Mouse (Mus musculus) right cerebral cortex, postnatal 14 days (tissue): ENCODE measurements around the gene Gpc1.

Experiments
- DNase-seq: peaks from one replicate; pipeline ENCODE4 v3.0.0; 2022

Gene Gpc1

DNA sequence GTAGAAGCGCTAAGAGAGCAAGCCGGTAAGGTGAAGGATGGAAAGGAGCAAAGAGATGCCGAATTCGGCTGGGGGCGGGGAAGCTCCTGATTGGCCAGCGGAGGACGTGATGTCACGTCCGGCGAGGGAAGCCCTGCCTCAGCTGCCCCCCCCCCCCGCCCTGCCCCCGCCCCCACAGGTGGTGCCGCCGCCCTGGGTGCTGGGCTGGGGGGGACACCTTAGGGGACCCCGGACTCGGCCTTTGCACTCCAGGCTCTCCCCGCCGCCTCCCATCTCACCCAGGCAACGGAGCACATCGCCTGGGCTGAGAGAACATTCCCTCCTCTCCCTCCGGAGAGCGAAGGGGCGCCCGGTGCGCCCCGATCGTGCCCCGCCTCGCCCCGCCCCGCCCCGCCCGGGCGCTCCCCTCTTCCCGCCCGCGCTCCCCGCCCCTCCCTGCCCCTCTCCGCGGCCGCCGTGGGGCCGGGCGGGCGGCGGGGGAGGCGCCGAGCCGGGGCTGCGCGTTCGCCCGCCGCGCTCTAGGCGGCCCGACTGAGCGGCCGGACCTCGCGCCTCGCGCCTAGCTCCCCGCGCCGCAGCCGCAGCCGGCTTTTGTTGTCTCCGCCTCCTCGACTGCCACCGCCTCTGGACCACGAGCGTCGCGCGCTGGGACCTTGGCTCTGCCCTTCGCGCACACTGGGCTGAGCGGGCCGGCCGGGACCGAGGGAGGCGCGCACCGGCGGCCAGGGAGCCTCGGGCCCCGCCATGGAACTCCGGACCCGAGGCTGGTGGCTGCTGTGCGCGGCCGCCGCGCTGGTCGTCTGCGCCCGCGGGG lies at the start of gene Gpc1:
Gene Gpc1 (plus strand): TSS at position 458 of the 814 bp plus-strand sequence.
- DNase-seq: peak; percentile 86

DNA sequence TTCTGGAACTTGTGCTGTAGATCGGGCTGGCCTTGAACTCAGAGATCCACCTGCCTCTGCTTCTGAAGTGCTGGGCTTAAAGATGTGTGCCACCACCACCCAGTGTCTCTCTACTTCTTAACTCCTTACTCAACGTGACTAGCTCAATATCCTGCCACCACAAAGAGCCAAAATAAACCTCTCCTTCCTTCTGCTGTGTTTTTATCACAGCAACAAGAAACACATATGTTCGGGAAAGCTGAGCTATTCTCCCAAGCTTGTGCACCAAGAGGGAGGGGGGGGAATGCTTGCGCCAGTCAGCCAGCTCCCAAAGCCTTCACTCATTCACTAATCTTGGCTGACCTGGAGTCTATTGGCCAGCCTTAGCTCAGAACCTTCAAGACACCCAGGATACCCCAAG lies 49.6 kb upstream of the Gpc1 start:
- DNase-seq: no peak

DNA sequence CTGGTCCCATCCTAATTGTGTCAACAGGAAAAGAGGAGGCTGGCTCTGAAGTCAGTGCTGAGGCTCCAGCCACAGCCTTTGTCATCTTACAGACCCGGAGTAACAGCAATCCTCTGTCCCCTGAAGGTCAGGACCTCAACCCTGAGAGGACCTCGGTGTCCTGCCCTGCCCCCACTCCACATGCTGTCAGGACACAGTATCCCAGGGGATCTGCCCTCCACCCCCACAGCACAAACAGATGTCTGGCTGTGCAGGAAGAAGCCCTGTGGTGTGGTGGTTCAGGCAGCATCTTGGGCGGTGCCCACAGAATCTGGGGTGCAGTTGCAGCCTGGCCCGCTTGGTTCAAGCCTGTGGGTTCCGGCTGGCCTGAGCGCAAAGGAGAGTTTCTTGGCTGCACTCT lies 48.9 kb upstream of the Gpc1 start:
- no peak for DNase-seq

DNA sequence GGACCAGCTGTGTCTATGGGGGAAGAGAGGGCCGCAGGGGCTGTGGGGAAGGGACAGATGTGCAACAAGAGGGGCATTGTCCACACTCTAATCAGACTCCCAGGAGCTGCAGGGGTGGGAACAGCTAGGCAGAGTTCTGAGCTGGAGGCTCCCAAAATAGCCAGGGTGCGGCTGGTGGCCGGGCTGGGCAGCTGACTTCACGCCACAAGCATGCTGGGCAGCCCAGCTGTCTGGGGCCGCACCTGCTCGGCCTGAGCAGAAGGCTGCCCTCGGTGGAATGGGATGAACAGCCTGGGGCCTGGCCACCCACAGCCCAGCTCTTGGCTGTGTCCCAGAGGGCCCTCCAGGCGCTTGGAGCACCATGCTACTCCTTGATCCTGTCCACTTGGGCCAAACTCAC lies 44.2 kb upstream of the Gpc1 start:
- no peak for DNase-seq

DNA sequence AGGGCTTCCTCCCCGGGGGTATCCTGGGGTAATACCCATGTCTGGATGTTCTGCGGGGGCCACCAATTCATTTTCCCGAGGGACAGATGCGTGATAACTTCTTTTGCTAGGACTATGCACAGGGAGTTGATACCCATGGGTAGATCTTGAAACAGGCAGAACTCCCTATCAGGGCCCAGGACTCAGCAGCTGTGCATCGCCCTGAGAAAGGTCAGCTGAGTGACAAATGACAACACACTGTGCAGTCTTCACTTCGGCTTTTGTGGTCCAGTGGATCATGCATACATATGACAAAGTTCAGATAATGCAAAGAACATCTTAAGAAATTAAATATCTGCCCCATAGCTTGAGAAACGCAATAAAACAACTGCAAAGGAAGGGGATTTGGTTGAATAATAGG lies 43.4 kb upstream of the Gpc1 start:
- DNase-seq: no peak

DNA sequence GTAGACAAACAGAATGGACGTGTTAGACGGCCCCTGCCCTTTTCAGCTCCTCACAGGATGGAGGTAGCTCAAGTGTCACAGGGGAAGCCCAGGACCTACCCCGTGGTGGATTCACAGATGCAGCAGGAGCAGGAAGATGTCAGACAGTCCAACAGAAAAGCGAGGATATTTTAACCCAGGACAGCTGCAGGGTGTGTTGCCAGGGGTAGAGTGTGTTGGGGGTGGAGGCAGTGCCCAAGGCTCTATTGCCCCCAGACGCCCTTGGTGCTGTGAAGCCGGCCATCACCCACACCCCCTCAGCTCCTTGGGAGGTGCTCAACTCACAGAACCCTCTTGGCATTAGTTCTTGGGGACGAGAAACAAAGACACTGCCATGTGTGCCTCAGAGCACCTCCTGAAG lies 40.8 kb upstream of the Gpc1 start:
- DNase-seq: no peak

DNA sequence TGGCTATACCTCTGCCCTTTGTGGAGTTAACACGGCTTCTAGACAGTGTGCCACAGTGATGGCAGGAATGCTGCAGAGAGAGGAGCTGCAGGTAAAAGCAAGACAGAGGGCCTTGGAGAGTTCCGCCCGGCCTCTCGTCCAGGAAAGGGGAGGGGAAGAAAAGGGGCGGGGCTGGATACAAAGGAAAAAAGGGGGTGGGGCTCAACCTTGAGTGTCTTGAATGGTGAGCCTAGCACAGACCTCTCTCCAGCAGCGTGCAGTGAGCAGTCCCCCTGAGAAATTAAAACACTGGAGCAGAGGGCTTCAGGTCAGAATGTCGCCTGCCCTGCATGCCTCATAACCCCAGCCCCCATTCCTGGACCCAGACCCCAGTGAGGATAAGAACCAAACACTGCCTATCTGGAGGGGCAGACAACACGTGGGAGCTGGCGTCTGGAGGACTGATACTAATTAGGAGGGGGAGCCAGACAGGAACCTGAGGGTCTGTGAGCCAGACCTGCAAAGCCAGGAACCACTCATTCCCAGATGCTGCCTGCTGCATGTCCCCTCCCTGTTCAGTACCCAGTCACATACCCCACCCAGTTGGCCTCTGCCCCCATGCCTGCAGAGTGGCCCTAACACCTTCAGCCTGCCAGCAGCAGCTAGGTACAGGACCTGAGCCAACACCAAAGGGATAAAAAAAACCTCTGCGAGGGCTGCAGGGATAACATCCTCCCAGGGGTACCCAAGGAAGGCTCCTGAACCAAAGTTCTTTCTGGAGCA lies 40.2 kb upstream of the Gpc1 start:
- DNase-seq: no peak

DNA sequence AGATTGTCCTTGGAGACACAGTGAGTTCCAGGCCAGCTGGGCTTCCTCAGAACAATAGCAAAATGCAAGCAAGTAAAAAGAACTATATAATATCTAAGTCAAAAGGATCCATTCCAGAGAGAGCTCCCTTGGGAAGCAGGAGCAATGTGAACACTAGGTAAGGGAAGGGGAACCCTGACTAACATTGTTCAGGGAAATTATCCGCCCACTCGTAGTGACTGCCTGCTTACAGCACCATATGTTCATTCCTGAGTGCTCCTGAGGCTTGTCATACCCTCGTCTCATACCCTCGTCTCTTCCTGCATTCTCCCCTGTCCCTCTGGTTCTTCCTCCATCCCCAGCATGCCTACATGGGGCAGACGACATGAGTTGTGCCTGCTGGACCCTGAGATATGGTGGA lies 37.7 kb upstream of the Gpc1 start:
- no peak for DNase-seq

DNA sequence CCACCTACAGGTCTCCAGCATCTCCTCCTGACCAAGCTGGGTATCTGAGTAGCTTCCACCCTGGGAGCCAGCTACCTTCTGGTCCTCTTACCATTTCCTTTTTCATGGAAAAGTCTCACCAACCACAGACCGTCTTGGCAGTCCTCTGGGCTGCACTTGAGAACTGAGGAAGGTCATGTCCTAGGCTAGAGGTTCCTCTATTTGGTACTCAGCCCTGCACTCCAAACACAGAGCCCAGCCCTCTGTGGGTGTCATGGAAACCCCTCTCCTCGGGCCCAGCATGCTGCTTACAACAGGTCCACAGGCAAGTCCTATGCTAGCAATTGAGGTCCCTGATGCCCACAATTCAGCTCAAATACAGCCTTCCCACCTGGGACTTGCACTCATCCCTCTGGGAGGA lies 33.0 kb upstream of the Gpc1 start:
- DNase-seq: no peak

DNA sequence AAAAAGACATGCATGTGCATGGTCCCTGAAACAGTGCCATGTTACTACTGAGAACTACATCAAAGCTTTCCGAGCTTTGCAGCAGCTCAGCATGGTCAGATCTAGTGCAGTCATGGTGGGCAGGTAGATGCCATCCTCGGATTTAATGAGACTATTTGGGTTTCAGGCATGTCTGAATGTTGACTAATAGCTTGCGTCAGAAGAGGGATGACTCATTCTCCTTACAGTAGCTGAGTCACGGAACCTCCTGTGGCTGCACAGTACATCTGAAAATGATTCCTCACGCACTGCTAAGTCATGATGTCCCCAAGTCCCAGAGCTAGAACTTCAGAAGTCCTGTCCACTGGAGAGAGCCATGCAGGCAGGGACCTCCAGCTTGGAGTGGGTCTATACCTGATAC lies 31.8 kb upstream of the Gpc1 start:
- no peak for DNase-seq

DNA sequence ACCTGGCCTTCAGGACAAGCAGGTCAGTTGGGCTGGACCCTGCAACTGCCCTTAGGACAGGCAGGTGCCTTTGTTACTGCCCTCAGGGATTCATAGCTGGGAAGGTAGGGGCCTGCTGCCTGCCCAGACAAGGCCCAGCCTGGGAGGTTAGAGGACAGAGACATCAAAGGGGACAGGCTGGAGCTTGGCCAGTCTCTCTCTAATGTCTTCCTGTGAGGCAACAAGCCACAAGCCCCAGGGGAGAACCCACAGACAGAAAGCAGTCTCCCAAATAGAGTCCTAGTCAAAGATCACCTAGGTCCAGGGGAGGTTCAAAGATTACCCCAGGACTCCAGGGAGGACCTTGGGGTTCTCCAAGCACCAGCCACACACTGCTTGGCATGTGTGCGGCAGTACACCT lies 29.1 kb upstream of the Gpc1 start:
- no peak for DNase-seq

DNA sequence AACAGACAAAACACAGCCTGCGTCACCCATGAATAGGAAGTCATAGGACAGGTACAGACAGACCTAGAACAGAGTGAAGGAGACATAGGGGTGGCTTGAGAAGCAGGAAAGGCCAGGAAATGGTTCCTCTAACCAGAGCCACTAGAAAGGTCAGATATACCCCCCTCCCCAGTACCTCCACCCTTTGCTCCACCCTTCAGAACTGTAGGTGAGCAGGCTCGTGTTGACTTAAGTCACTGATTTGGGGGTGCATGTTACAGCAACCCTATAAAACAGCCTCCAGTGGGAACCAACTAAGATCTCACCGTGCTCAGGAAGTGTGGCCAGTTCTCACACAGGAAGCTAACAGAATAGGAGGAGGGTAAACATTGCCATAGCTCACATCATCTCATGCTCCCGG lies 28.1 kb upstream of the Gpc1 start:
- no peak for DNase-seq

DNA sequence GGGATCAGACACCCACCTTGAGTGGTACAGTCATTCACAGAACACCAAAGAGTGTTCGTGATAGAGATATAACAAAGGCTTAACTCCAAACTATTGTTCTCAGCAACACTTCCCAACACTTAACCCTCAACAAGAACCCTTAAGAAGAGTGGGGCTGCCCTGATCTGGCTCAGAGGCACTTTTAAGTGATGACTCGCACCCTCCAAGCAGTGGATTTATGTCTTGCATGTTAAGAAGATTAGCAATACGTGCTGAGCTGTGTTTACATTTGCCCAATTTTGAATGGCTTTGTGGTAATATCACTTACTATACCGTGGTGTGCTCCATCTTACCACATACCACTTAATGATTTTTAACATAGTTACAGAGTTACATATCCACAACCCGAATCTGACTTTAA lies 26.3 kb upstream of the Gpc1 start:
- no peak for DNase-seq

DNA sequence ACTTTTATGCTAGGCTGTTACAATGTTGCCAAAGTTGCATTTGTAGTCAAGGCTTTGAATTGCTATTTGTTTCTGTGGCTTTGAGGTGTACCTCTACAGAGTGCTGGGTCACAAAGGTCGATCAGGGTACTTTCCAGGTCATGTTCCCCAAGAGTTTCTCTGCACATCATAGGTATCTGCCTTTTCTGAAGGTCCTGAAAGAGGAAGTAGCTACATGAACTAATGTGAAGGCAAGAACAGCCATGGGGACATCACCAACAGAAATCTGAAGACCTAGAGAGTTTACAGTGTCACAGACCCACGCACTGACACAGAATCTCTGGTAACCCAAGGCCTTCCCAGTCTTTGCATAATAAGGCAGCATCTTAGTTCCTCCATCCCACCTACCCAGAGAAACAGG lies 25.6 kb upstream of the Gpc1 start:
- DNase-seq: no peak

DNA sequence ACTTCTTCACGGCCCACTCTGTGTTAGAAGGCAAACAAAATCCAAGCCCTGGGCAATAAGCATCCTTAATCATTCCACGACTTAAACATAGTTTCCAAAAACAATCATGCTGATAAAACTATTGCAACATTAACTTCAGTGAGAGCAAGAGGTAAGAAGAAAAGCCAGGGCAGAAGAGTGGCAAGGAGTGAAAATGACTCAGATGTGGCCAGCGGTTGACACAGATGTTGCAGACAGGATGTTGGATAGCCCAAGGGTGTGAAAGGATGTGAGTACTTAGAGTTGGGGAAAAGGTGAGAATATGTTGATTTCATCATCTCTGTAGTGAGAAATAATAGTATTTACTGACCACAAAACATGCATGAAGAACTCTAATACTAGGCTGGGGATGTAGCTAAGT lies 24.7 kb upstream of the Gpc1 start:
- DNase-seq: no peak

DNA sequence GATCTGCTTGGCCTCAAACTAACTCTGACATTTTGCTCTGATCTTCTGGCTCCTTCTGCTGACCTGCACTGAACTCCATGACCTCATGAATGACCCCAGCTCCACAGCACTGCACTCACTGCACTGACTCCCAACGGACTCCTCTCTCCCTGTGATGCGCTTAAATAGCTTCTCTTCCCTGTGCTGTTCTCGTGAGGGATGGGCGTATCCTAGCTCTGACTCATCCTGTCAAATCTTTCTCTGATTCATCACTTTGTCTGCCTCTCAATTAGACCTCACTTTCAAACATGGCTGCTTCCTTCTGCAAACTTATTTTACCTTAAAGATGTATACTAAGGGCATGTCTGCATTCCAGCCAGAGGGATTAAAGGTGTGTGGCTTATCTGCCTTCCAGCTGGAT lies 21.8 kb upstream of the Gpc1 start:
- DNase-seq: no peak

DNA sequence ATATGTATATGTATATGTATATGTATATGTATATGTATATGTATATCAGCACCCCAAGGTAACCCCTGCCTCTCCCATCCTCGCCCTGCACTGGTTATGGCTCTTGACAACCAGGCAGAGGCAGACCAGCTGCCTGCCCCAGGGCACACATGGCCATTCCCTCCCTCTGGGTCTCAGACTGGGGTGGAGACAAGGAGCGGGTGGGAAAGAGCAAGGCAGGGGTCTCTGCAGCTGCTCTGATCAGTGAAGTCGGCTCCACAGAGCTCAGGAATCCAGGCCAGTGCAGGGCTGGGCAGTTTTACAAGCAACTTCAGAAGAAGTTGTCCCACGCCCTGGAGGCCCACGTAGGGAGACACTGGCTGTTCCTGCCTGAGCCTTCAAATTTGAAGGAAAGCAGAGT lies 17.1 kb upstream of the Gpc1 start:
- no peak for DNase-seq

DNA sequence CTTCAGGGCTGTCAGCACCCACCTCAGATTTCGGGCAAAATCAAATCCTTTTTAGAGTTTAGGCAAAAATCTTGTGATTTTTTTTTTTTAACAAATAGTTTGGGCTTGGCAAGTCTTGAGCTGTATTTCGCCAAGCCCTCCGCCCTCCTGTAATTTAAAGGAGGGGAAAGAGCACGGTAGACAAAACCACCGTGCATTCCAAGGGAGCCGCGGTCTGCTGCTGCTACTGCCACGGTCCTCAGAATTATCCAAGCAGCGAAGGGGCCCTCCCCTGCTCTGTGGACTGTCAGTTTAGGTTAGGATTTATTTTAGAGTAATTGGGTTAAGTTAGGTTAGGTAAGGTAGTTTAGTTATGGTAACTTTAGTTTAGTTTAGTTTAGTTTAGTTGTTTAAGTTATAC lies 16.3 kb upstream of the Gpc1 start:
- no peak for DNase-seq

DNA sequence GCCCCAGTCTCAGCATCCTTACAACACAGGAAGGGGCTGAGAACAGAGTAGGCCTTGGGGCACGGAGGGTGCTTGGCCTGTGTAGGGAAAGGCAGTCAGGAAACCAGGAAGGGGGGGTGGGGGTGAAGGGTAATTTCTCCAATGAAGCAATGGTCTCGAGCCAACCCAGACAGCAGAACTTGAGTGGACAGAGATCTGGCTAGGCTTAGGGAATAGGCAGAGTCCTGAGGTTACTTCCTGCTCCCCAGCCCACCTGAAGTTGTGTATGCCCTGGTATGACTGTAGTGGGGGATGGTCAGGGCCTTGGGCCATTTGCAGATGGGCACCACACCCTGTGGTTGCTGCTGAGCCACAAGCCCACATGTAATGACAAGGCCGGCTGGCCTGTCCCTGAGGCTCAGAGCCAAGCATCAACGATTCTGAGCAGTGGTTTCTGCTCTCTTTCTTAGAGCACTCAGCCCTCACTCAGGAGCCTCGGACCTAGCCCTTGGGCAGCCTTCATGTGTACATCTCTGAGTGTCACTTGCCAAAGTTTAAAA lies 15.6 kb upstream of the Gpc1 start:
- no peak for DNase-seq

DNA sequence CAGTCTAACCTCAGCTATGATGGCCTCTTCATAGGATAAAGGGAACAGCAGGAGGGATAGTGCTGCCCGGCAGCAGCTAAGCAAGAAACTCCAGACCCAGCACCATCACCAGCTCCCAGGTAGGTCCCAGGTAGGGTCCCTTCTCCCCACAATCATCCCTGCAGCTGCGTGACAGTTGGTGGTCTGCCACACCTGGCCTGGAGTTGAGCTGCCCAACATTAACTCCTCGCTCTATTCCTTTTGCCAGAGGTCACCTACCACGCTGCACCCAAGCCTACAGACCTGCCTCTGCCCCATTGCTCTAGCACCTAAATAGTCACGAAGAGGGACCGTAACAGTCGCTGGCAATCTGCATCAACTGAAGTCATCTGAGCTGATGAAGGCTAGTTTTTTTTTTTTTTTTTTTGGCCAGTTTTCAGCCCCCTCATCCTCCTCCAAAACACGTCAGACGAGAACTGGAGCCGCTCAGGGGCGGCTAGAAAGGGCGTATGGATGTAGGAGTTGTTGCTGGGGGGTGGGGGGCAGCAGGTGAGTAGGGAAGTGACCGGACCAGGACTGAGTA lies 738 bp upstream of the Gpc1 start:
- no peak for DNase-seq

DNA sequence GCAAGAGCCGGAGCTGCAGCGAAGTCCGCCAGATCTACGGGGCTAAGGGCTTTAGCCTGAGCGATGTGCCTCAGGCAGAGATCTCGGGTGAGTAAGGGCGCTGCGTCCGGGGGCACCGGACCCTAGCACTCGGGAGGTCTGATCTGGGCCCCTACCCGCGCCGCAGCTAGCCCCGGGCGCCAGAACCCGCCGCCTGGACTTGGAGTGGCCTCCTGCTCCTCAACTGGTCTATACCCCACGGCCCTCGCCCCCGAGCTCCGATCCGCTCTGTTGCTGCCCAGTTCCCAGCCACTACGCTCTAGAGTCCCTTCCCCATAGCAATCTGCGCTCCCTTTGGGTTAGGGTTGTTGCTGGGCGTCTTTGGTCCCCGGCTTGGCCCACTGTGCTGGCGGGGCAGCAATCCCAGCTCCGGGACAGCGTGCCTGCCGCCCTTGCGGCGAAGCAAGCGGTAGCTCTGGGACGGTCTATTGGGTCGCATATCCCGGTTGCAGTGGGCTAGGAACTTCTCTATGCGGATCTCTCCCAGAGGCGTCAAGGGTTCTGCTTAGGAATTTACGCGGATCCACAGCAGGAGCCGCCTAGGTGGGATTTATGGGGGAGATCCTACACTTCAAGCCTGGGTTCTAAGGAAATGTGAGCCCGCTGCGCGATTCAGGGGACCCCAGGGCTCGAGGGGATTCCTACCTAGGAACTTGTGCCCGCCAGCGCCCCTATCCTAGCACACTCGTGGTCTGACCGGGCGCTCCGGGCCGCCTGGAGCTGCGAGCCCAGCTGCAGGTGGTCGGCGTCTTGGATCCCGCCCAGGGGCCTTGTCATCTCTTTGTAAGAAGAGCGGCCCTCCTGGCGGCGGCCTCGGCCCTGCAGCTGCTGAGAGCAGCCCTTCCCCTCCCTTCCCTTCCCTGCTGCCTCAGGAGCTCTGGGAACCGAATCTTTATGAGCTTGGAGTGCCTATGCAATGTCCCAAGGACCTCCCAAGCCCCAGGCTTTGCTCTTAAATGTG lies 866 bp downstream of the Gpc1 start:
- DNase-seq: peak; percentile 74

DNA sequence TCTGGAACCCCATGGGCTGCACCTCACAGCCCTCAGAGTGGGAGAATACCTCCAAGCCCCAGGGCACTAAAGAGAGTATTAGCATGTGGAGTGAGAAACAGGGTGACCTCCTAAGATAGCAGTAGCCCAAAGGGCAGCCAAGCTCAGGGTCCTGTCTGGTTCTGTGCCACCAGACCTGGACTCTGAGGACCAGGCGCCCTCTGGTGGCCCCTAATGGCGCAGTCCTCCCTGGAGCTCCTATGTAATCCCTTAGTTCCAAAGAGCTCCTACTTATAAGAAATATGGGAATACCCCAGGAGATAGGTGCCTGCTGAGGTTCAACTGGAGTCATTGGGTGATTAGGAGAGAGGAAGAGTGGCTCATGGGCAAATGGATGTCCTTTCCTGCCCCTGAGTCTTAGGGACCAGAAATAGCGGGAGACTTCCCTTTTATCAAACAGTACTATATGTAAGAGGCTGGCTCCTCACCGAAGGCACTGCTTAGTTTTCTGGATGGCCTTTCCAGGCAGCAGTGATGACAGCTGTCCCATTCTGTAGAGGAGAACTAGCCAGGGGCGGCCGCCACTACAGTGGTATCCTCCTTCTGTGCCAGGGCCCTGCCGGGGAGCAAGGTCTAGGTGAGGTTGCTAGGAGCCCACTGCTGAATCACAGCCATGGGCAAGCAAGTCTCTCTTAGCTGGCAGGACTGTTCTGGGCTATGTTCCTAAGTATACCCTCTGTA lies 2.7 kb downstream of the Gpc1 start:
- peak; percentile 86 for DNase-seq
